Mouse (Mus musculus) midbrain, embryonic 15.5 days (tissue): Measurements from ENCODE around the gene Artn. TPM values are rescaled to one million over a fixed set of nuclear protein-coding genes. Genes with fewer than 3 reads are reported as not detected.

Experiments used
- ATAC-seq: fragments of 200-750 bp; cut with Nextera tagmentation; replicated peaks from 2 replicates; pipeline ENCODE4 v1.8.0; 2017; ENCODE audit warnings: moderate TSS enrichment
- H3K27ac ChIP-seq: fragments of 300-500 bp; sonication (generic); 2 replicates; pipeline ENCODE4 v1.5.1; 2015; ENCODE audit warnings: mild to moderate bottlenecking, inconsistent platforms
- H3K27me3 ChIP-seq: fragments of 300-500 bp; sonication (generic); replicated peaks from 2 replicates; pipeline ENCODE4 v1.6.1; 2015; ENCODE audit warnings: inconsistent platforms
- H3K36me3 ChIP-seq: fragments of 300-500 bp; sonication (generic); replicated peaks from 2 replicates; pipeline ENCODE4 v1.6.1; 2015; ENCODE audit warnings: inconsistent platforms
- H3K4me1 ChIP-seq: fragments of 300-500 bp; sonication (generic); 2 replicates; pipeline ENCODE4 v1.6.1; 2015; ENCODE audit warnings: inconsistent platforms
- H3K4me2 ChIP-seq: fragments of 300-500 bp; sonication (generic); 2 replicates; pipeline ENCODE4 v1.6.1; 2015; ENCODE audit warnings: inconsistent platforms, mild to moderate bottlenecking, moderate library complexity
- H3K4me3 ChIP-seq: fragments of 300-500 bp; sonication (generic); 2 replicates; pipeline ENCODE4 v1.5.1; 2015; ENCODE audit warnings: mild to moderate bottlenecking, inconsistent platforms
- H3K9ac ChIP-seq: fragments of 300-500 bp; sonication (generic); 2 replicates; pipeline ENCODE4 v1.6.1; 2015; ENCODE audit warnings: mild to moderate bottlenecking, inconsistent platforms
- H3K9me3 ChIP-seq: fragments of 300-500 bp; sonication (generic); 2 replicates; pipeline ENCODE4 v1.6.1; 2016; ENCODE audit warnings: inconsistent platforms
- WGBS: fragments of 180-500 bp; shearing (Covaris S2); methylation state at CpG from one replicate; pipeline ENCODE4 v1.1.7; 2015; ENCODE audit warnings: mixed read lengths; 5-methylcytosine and 5-hydroxymethylcytosine counted together
- polyA plus RNA-seq: library from polyadenylated mRNA; unstranded; fragments of >200 nt; fragmentation: Nextera tagmentation; extraction: Ambion mirVana; gene quantifications from 2 replicates; pipeline ENCODE4 v1.2.1, GENCODE M21; 2015

The Artn gene
- polyA plus RNA-seq, 1 experiment from 2014 or later = 0.45 TPM

- Histone ChIP-seq H3K27me3 (no peaks in the 10 kb centered on the region), H3K36me3 (peaks cover 12% of the 10 kb centered on the region; the same call in 1 of the 2 replicates), H3K4me2 (no peak overlapping the region), H3K4me3 (no peak overlapping the region), H3K27ac (no peak overlapping the region), H3K4me1 (peaks cover 61% of the 10 kb centered on the region), H3K9me3 (no peaks in the 10 kb centered on the region), H3K9ac (no peak overlapping the region)
- 94% methylated on average over 10 of the region's 10 CpGs for WGBS
- ATAC-seq = no peak
Observed at GRCm38 (mm10) chr4:117885093-117885492, 44.5 kb downstream of the Artn start.

- no peak overlapping the region for H3K27ac ChIP-seq
- peaks cover 67% of the 10 kb centered on the region for H3K4me1 ChIP-seq
- H3K4me3 ChIP-seq = peak overlapping the region; percentile 88
- WGBS = 92% methylated on average over 1 of the region's 1 CpGs
- H3K9ac ChIP-seq = peak overlapping the region; percentile 88; the same call in 1 of the 2 replicates
- no peaks in the 10 kb centered on the region for H3K27me3 ChIP-seq
- no peaks in the 10 kb centered on the region for H3K9me3 ChIP-seq
- ATAC-seq = no peak
- peak overlapping the region; percentile 91 for H3K4me2 ChIP-seq
- H3K36me3 ChIP-seq = peaks cover 12% of the 10 kb centered on the region; the same call in 1 of the 2 replicates
Observed at GRCm38 (mm10) chr4:117884146-117884545, 45.4 kb downstream of the Artn start.

DNA sequence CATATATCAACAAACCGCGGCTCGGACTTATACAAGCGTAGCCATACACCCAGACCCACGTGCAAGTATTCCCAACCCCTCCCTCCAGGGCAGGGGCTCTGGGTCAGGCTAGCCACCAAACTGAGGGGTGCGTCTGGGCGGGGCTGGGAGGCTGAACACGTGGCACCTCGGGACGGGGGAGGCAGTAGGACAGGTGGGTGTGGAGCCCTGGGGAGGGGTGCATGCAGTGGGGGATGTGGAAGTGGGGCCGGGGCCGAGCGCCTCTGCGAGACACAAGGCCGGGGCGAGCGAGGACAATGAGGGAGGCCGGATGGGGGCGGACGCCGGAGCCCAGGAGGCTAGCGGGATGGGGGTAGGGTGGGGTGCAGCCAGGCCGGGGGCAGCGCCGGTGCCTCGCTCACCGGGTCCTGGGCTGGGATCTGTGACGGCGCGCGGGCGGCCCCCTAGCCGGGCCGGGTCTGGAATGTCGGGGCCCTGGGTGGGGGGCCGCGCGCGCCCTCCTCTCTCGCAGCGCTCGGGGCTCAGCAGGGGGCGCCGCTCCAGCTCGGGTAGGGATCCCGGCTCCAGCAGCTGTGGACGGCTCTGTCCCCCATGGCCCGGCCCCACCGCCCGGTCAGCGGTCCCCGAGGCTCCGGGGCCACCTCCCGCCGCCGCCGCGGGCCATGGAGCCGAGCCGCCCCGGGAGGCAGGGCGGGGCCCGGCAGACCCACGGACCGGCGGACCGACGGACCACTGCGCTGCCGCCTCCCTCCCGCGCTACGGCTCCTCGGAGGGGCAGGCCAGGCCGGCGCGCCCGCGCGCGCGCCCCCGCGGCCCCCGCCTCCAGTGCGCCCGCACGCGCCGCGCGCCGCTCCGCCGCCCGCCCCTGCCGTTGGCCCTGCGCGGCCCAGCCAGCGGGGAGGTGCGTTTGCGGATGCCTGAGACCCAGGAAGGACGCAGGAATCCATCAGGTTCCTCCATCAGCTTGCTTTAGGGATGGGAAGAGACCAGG lies 46.6 kb downstream of the Artn start, which contains the start of gene B4galt2:
B4galt2 (minus strand) TSS at position 787 of the 991 bp plus-strand sequence.
- peak; percentile 38 for ATAC-seq
- peak within 1 kb of the TSS; percentile 88 for H3K4me3 ChIP-seq
- under 1% methylated on average over 76 of the region's 103 CpGs for WGBS
- H3K27me3 ChIP-seq = no peaks in the 10 kb centered on the region
- H3K36me3 ChIP-seq = peaks cover 15% of the 10 kb centered on the region; the same call in 1 of the 2 replicates
- H3K27ac ChIP-seq = peak within 1 kb of the TSS; percentile 86
- H3K9ac ChIP-seq = peak within 1 kb of the TSS; percentile 88
- peaks cover 67% of the 10 kb centered on the region for H3K4me1 ChIP-seq
- H3K9me3 ChIP-seq = no peaks in the 10 kb centered on the region
- peak within 1 kb of the TSS; percentile 91 for H3K4me2 ChIP-seq

GRCm38 (mm10) chr4:117878703-117879102 lies 50.9 kb downstream of the Artn start:
- H3K27ac ChIP-seq = no peak overlapping the region
- ATAC-seq = no peak
- peaks cover 25% of the 10 kb centered on the region for H3K36me3 ChIP-seq
- peaks cover 34% of the 10 kb centered on the region for H3K4me1 ChIP-seq
- WGBS = 82% methylated on average over 5 of the region's 5 CpGs
- no peak overlapping the region for H3K4me3 ChIP-seq
- H3K27me3 ChIP-seq = no peaks in the 10 kb centered on the region
- H3K4me2 ChIP-seq = no peak overlapping the region
- no peaks in the 10 kb centered on the region for H3K9me3 ChIP-seq
- no peak overlapping the region for H3K9ac ChIP-seq

DNA sequence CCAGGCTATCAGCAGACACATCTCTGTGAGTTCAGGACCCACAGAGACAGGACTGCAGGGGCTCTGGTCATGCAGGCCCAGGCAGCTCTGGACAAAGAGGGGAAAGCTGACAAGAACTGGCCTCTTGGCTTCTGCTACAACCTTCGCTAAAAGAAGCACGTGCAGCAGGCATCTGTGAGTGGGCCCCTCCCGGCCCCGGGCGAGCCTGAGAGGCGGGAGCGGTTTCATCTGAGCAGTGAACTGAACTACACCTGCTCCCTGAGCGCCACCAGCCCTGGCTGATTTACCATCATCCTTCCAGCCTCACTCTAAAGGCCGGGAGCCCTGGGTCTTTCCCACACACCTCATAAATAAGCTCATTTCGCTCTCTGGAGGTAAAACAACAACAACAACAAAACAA lies 51.3 kb downstream of the Artn start:
- Histone ChIP-seq H3K9ac (no peak overlapping the region), H3K9me3 (no peaks in the 10 kb centered on the region), H3K4me3 (no peak overlapping the region), H3K27me3 (no peaks in the 10 kb centered on the region), H3K4me1 (peaks cover 31% of the 10 kb centered on the region), H3K27ac (no peak overlapping the region), H3K4me2 (no peak overlapping the region), H3K36me3 (peaks cover 29% of the 10 kb centered on the region)
- WGBS = 76% methylated on average over 10 of the region's 10 CpGs
- ATAC-seq = no peak

Other genes with a start within 250 kb of the Artn start
- 82.5 and 84.8 TPM in 2 replicates for gene Dmap1, start 247.5 kb downstream of the Artn start, polyA plus RNA-seq
- gene Gm12845, start 205.4 kb downstream of the Artn start, polyA plus RNA-seq = not detected in 2 replicates
- gene Klf17, start 164.1 kb downstream of the Artn start, polyA plus RNA-seq = not detected in 2 replicates
- 32.3 and 33.0 TPM in 2 replicates for gene Slc6a9, start 95.3 kb downstream of the Artn start, polyA plus RNA-seq
- gene Ccdc24, start 57.2 kb downstream of the Artn start, polyA plus RNA-seq = 2.7 and 3.2 TPM in 2 replicates
- 65.4 and 67.7 TPM in 2 replicates for gene B4galt2, start 46.3 kb downstream of the Artn start, polyA plus RNA-seq
- gene Atp6v0b, start 42.4 kb downstream of the Artn start, polyA plus RNA-seq = 617 and 618 TPM in 2 replicates
- 24.0 and 25.5 TPM in 2 replicates for gene Dph2, start 37.7 kb downstream of the Artn start, polyA plus RNA-seq
- gene Ipo13, start 14.8 kb downstream of the Artn start, polyA plus RNA-seq = 76.5 and 77.1 TPM in 2 replicates
- 12.6 and 12.9 TPM in 2 replicates for gene St3gal3, start 205.2 kb upstream of the Artn start, polyA plus RNA-seq